Mouse (Mus musculus) NIH3T3 (cell line): ENCODE results near the gene Epb41l1.

Source experiments
- DNase-seq: peaks from one replicate; pipeline ENCODE4 v3.0.0-alpha.2; 2012; ENCODE audit warnings: low read depth

Gene Epb41l1

DNA sequence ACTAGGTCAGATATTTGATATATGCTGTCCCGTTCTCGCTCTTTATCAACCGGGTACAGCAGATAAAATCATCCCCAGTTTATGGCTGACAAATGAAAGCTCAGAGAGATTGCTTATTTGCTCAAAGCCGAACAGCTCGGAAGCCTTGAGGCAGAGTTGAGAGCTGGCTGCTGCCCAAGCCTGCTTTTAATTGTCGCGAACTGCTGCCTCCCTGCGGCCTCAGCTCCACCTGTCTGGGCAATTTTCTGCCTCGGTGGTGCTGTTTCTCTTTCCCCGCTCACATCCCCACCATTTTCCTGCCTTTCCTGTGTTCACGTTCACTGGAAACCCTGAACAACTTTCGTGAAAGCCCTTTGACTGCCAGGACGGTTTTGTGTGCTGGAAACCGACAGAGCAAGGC lies 39.8 kb downstream of the Epb41l1 start:
- peak; percentile 83 for DNase-seq

DNA sequence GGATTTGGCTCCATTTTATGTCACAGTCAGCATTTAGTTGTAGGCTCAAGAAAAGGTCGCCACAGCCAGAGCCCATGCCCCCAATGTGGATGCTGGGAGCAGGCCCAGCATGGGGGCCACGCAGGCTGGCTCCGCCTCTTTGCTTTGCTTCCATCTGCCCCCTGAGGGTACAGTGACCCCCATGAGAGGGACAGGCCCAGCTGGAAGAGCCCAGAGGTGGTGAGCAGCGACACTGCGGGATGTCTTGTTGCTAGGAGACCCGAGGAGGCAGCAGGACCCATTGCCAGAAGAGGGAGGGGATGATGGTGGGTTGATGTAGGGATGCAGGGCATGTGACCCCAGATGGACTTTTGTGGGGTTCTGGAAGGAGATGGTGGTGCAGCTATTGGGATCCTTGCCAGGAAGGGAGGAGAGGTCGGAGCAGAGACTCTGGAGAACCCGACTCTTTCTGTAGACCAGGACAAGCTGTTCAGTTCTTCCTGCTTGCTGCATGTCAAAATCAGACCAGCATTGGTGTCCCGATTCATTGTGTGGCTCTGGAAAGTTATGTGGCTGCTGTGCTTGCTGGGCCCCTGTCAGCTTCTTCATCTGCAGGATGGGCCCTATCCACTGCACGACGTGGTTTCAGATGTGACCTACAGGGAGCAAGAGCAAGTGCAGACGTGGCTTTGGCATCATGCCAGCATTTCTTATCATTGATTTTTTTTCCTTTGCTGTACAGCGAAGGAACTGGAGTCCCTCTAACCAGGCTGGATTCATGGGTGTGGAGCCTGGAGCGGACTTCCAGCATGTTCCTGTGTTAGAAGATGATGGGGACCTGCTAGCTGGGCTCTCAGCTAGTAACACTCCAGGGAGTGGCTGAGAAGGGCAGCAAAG lies 41.7 kb downstream of the Epb41l1 start:
- DNase-seq: no peak

DNA sequence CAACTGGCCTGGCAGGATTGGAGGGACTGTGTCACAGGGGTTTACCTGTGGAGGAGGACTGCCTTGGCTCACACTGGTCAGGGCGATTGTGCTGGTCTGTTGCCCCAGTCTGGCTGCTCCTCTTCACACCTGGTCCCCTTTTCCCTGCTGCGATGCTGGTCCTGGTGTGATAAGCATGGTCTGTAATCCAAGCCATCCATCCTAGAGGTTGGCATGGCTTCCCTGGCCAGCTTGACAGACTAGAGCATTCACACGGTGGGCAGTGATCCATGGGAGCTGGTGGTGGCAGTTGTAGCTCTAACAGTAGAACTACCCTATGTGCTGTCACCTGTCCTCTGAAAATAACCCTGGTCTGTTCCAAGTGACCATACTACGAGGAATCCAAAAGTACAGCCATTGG lies 43.7 kb downstream of the Epb41l1 start:
- DNase-seq: no peak

DNA sequence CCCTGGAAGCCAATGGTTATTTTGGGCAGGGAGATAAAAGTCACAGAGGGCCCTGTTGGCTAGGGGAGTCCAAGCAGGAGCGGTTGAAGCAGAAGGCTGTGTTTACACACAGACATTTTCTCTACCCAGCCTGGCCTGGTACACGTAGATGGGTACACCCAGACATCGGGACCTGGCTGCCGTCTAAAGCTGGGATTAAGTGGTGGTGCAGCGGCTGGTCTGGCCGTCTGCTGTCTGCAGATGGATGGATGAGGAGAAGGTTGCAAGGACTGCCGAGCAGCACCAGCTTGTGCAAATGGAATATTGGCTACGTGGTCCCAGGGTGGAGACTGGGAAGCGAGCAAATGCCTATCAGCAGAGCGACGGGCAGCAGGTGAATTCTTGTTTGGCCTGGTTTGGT lies 46.8 kb downstream of the Epb41l1 start:
- DNase-seq: no peak

DNA sequence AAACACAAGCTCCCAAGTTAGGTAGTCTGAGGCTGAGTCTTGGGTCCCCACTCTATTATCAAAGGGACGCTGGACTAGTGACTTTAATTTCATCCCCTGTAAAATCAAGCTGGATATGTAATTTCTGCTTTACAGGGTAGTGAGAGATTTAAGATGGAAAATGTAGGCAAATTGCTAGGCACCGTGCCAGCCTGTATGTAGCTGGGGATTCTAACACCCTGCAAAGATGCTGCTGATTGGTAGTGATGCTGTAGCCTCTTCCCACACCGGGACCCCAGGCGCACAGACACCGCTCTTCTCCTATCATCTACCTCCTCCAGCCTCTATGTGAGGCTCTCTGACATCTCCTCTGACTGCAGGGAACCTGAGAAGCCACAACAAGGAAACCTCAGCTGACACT lies 48.2 kb downstream of the Epb41l1 start:
- DNase-seq: no peak

DNA sequence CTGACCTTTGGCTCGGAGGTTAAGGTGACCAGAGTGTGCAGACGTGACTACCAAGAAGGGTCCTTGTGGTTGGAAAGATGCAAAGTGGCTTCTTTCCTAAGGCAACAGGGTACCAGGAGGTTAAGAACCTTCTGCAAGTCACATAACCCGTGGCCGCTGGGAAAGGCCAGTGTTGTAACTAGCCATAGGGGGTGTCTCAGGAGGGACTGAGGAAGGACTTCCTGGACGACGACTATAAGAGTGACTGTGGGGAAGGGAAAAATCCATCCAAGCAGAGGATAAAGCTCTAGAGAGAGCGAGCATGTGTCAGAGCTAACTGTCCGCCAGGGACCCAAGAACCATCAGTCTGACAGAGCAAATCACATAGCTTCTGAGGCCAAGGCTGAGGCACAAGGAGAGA lies 48.8 kb downstream of the Epb41l1 start:
- DNase-seq: no peak

DNA sequence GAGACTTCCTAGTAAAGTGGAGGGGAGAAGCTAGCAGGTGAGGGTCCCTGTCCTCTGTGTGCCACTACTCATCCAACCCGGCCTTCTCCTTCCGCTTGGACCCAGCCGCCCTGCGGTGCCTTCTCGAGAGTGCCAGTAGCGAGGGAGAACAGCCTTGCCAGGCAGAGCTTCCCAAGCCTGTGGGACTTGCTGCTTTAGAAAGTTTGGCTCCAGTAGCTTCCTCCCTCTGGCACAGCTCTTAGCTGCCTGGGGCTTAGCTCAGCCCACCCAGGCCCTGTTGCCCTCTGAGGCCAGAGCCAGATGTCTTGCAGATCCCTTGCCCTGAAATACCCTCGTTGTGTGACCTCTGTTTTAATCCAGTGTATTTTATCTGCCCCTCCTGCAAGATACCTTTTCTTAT lies 50.2 kb downstream of the Epb41l1 start:
- no peak for DNase-seq

DNA sequence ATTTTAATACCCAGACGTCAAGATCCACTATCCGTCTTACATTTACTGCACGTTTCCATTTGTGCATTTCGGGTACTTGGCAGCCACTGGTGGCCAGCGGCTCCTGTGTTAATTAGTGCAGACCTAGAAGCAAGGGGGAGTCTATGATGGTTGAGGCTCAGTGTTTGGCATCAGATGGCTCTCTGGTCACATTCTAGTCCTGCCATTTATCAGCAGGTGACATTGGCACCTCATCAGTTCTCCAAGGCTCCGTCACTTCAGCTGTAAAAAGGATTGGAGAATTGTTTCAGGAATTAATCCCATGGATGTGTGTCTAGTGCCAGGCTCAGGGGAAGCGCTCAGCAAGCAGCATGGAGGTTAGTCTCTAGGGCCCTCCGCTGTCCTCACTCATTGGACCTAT lies 51.6 kb downstream of the Epb41l1 start:
- no peak for DNase-seq

DNA sequence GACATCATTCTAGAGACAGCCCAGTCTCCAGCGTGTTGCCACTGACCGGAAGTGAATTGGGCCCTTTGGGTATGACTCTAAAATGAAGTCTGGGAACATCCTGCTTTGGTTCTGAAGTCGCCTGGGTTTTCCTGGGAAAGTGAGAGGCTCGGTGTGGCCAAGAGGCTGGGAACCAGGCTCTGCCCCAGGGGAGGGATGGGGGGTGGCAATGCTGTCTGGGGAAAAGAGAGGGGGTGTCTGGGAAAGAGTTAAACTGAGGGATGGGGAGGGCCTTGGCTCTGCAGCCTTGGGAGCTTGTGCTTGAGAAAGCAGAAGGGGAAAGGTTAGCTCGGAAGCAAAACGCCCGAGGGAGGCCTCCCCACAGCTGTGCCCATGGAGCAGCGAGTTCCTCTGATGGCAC lies 53.0 kb downstream of the Epb41l1 start:
- no peak for DNase-seq

DNA sequence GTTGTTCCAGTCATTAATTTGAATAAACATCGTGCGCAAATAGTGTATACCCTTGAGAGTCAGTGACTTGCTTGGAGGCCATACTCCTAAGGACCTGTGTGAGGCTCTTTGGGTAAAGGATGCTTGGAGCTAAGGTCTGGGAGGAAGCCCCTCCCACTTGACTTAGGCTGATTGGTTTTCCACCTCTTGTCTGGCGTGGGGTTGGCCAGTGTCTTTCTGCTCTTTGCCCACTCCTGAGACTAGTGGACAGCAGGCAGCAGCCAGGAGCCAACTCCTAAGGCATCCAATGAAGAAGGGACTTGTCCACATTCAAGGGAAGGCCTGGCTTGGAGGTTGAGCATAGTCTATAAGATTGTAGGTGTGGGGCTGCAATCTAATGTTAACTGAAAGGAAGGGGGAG lies 53.4 kb downstream of the Epb41l1 start:
- peak; percentile 51 for DNase-seq

DNA sequence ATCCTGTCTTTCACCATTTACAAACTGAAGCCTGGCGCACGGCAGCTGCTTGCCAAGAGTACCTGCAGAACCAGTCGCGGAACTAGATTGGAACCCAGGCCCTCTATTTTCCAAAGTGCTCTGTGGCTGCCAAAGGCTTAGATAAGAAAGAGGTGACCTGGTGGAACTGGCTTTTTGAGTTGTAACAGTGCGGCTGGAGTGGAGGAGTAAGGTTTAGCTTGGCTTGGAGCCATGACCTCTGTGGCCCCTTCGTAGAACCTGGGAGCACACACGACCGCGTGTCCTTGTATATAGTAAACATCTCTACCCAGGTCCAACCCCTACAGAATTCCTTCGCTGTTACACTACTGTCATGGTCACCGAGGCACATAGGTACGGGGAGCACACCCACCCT lies 54.2 kb downstream of the Epb41l1 start:
- no peak for DNase-seq

DNA sequence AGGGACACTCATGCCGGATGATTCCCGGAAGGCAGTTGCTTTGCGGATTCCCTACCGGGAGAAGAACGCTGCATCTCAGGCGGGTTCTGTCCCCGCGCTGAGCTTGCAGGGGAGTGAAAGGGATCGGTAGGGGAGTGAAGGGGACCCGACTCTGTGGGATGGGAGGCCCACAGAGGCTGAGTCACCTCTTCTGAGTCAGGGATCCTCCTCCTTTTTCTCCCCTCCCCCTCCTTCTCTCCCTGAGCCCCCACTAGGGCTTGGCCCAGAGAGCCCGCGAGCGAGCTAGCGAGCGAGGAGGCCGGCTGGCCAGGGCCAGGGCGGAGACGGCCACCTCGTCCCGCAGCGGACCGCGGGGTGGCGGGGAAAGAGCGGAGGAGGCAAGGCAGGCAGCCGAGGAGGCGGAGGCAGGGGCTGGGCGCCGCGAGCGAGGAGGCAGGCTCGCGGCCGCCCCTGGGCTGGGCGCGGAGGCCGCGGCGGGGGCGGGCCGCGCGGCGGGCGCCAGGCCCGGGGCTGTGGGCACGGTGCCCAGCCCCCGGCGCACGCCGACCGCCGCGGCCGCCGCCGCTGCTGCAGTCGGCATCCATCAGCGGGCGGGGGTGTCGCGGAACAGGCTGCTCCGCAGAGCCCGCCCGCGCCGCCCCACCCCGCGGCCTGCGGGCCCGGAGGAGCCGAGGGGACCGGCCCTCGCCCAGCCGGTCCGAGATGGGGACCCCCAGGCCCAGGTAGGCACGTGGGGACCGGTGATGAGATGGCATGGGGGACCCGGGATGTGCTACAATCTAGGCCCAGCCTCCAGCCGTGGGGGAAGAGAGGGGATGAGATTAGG lies 54.8 kb downstream of the Epb41l1 start:
- DNase-seq: peak; percentile 90

DNA sequence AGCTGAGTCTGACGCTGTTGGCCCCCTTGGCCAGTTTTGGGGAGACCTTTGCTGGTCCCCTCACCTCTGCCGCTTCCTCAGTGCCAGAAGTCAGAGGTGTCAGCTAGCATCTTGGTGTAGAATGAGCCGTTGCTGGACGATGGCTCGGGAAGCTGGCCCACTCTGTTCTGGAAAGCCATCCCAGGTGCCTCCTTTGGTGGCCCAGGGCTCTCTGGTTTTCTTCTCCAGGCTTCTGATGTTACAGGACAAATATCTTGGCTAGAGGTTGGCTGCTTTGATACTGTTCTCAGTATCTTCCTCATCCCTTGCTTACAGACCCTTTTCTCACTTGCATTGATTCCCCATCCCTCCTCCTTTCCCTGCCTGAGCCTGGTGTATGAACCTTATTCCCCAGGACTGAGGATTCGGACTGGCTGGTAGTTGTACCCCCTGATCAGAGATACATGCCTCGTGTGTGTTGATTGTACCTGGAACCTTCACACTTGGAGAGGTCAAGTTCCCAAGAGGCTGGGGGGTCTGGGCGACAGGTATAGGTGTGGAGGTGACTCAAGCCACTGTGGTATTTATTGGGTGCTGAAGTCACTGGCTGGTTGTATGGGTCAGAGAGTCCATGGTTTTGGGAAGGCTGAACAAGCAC lies 55.5 kb downstream of the Epb41l1 start:
- peak; percentile 26 for DNase-seq

DNA sequence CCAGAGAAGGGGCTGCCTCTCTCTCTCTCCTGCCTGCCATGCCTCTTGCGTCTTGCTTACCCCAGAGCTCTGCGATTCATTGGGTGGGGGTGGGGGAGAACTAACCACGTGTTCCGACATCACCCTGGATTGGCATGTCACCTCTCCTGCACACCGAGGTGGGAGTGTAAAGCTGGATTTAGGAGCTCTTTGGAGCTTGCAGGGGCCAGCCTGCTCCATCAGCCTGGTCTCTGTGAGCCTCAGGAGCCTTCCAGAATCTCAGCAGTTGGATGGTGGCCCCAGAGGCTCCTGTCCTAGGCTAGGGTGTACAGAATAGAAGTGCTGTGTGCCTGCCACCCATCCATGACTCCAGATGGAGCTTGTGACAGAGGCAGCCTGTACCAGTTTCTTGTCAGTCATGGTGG lies 56.0 kb downstream of the Epb41l1 start:
- peak; percentile 46 for DNase-seq

DNA sequence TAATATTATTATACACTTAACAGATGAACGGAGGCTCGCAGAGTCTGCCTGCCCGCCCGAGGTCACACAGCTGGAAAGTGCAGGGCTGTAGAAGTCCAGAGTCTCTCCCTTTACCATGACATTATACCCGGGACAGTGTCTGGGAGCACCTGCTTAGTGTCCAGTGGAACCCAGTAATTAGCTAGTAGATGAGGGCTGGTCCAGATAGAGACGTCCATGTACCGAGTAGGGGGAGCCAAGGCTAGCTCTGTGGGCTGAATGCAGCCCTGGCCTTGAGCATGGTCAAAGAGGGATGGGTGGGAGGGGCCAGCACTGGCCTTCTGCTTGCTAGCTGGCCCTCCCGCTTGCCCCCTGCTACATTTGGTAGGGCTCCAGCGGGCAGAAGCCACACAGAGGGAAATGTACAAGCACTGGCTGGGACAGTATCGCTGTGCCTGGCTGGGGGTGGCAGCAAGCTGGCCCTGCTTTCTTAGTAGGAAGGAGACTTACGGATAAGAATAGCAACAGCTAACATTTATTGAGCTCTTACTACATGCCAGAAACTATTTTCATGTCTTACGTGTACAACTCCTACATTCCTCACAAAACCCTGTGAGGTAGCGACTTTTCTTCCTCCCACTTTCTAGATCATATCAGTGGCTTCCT lies 57.5 kb downstream of the Epb41l1 start:
- DNase-seq: no peak

DNA sequence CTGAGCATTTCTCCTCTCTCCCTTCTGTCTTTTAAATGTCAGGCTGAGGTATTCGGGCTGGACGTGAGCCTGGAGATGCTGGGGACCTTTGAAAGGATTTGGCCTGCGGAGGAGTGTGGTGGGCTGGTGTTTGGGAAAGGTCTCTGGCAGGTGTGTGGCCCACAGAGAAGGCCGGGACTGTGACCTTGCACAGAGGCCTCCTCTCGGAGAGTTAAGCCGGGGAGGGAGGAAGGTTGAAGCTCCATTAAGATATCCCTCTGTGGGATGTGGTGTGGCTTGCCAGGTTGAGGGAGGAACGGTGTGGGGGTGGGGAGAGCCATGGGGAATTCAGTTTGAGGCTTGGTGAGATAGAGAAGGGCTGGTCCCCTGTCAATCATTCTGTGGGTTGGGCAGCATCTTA lies 59.1 kb downstream of the Epb41l1 start:
- DNase-seq: no peak

DNA sequence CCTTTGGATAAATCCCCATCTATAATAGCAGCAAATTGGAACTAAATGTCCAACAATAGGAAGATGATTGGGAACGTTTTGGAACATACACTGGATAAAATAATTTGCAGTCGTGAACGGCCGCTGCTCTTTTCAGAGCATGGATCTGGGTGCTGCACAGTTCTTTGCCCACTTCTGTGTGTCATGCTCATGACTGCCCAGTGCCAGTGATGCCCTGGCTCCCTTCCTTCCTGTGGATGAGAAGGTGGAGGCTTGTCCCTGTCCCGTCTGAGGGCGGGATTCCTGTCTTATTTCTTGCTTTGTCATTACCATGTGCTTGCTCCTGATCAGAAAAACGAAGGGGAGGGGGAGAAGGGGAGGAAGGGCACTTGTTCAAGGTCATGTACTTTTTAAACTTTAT lies 59.6 kb downstream of the Epb41l1 start:
- no peak for DNase-seq

DNA sequence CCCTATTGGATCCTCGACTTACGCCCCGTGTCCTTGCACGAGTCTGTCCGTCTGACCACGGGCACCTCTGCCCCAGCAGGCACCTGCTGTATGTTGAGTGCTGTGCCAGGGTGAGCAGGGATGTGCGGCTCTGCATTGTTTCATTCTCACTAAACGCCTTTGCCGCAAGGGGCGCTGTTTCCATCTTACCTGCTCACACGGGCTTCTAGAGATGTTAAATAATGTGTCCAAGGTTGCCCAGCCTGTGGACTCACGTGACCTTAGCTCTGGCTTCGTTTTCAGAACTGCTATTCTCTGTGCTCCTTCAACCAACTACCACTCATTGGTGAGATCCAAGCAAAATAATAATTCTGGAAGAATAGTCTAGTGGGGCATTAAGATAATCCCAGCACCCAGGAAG lies 61.6 kb downstream of the Epb41l1 start:
- DNase-seq: peak; percentile 38

DNA sequence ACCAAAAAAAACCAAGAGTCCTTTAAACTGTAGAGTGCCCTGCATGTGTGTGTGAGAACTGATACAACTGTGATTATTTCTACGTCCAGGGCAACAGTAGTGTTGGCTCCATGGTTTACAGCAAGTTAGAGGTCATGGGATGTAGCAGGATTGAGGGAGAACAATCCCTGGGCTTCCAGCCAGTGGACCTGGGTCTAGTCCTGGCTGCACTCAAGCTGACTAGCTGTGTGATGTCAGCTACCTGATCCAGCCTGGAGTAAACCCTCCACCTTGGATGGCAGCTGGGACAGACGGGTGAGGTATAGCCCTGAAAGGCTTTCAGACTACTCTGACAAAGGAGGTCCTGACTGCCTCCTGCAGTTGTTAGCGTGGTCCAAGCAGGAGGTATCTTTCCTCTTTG lies 62.1 kb downstream of the Epb41l1 start:
- DNase-seq: no peak

DNA sequence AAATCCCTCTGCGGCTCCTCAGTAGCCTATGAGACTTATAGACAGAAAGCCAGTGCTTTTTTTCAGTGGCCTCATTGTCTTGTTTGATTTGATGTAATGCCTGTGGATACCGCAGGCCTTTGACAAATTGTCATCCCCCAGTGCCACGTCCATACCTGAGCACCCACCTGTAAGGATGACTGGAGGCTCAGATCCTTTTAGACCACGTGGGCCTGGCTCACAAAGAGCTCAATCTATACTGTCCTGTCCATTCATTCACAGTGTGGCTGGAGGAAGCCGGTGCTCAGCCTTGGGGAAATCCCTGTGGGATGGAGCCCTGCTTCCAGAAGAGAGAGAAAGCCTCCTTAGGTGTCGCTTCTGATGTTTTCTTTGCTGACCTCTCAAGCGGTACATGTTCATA lies 62.5 kb downstream of the Epb41l1 start:
- no peak for DNase-seq

DNA sequence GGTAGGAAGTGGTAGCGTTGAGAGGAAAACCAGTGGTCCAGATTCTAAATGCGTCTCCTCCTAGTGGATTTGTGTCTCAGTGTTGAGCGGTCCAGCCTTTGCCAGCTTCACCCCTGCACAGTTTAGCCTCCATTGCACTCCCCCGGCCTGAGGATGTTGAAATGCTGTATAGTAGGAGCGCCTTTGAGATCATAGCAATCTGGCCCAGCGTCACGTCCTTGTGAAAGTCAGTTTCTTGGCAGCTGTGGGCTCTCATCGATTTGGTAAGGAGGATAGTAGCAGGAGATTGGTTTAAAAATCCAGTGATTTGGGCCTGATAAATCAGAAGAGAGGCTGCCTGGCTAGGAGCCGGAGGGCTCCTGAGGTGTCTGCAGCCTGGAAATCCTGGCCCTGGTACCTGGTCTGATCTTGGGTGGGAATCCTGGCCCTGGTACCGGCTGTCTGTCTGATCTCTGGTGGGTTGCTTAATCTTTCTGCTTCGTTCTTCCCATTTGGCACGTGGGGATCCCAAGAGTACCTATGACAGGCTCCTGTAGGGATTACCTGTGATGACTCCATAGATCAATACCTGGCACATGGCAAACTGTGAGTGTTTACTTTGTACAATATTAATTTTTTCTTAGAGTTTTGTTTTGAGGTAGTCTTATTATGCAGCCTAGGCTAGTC lies 65.5 kb downstream of the Epb41l1 start:
- DNase-seq: peak; percentile 48
